Mouse (Mus musculus): ENCODE data around the gene Lsg1. TPM values are rescaled to one million over a fixed set of nuclear protein-coding genes. Genes with fewer than 3 reads are reported as not detected.
A peak's percentile ranks its signal among the peaks of the same experiment; 100 is the strongest.

The Lsg1 gene
- total and polyA plus RNA-seq, 3 experiments: 58.8 to 84.4 TPM; not detected in 1

GRCm38 (mm10) chr16:30522253-30522940, 65.0 kb downstream of the Lsg1 start (continued):
- no peak for TF ChIP-seq ZNF384 (IDR thresholded peaks at IDR 0.05; ENCODE audit: low read depth, low read length)
- no peak for TF ChIP-seq USF1 (IDR thresholded peaks at IDR 0.05; ENCODE audit: low read depth, low read length)

DNA sequence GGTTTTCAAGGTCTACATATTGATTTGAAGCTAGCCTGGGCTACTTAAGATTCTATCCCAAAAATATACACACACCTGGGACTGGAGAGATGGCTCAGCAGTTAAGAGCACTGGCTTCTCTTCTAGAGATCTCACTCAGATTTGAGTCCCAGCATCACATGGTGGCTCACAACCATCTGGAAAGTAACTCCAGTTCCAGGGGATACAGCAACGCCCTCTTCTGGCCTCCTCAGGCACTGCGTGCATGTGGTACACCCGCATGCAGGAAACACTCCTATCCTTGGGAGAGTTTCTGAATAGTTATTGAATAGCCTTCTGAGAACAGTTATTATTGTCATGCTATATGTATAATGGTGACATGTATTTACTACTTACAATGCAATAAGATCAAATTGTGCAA, 66.2 kb downstream of the Lsg1 start:
- Histone ChIP-seq H3K79me2 (ENCODE audit: control insufficient read depth, insufficient read depth, low read length, poor library complexity) (no peaks in the 10 kb centered on the region), H3K9ac (ENCODE audit: control insufficient read depth, low read depth, low read length, poor library complexity, severe bottlenecking) (no peak overlapping the region), H3K4me3 (ENCODE audit: control insufficient read depth in 1 of 2, insufficient read depth in 1 of 2, low read depth in 2 of 2, low read length in 2 of 2) (no peak overlapping the region), H3K4me1 (ENCODE audit: control insufficient read depth in 1 of 2, insufficient read depth in 2 of 2, low read length in 2 of 2) (peaks cover 0 to 3% of the 10 kb centered on the region in 2 experiments; a peak in 2 of 4 replicates), H3K9me3 (replicated peaks; ENCODE audit: insufficient read depth, low read length) (no peaks in the 10 kb centered on the region), H3K27me3 (ENCODE audit: control insufficient read depth in 1 of 2, insufficient read depth in 2 of 2, low read length in 2 of 2) (no peaks in the 10 kb centered on the region), H3K36me3 (ENCODE audit: control insufficient read depth in 1 of 2, insufficient read depth in 2 of 2, low read length in 2 of 2) (no peaks in the 10 kb centered on the region; a peak in 1 of 4 replicates), H3K27ac (ENCODE audit: control insufficient read depth, low read depth, low read length) (no peak overlapping the region)
- DNase-seq (ENCODE audit: low read depth, low spot score): peak; percentile 65
- TF ChIP-seq POLR2A (IDR thresholded peaks at IDR 0.05; ENCODE audit: control insufficient read depth in 1 of 2, insufficient read depth in 1 of 2, low read depth in 1 of 2, low read length in 2 of 2, poor library complexity in 1 of 2) (no peak), MYC (IDR thresholded peaks at IDR 0.05; ENCODE audit: low read depth, low read length) (no peak), USF1 (IDR thresholded peaks at IDR 0.05; ENCODE audit: low read depth, low read length) (0 out of 2 replicates have a peak, but pooled peaks have one; percentile 22), MAX (IDR thresholded peaks at IDR 0.05; ENCODE audit: low read length) (no peak), SMC3 (IDR thresholded peaks at IDR 0.05; ENCODE audit: low read depth, low read length) (peak; percentile 46), UBTF (IDR thresholded peaks at IDR 0.05; ENCODE audit: borderline replicate concordance, insufficient read depth, low read depth, low read length) (no peak), RAD21 (IDR thresholded peaks at IDR 0.05; ENCODE audit: low read depth, low read length) (peak; percentile 35), CTCF (IDR thresholded peaks at IDR 0.05 in 2 of 3, conservative IDR thresholded peaks at IDR 0.05 in 1 of 3; ENCODE audit: control insufficient read depth in 1 of 3, insufficient read depth in 1 of 3, low read depth in 2 of 3, low read length in 3 of 3, poor library complexity in 1 of 3, severe bottlenecking in 1 of 3) (peak; percentile 59 to 65 (median 62)), USF2 (IDR thresholded peaks at IDR 0.05; ENCODE audit: borderline replicate concordance in 1 of 2, insufficient read depth in 1 of 2, low read depth in 1 of 2, low read length in 2 of 2) (no peak), ZC3H11A (IDR thresholded peaks at IDR 0.05; ENCODE audit: low read depth, low read length) (peak; percentile 37), RCOR1 (IDR thresholded peaks at IDR 0.05; ENCODE audit: low read depth, low read length) (no peak), GATA1 (IDR thresholded peaks at IDR 0.05; ENCODE audit: low read depth, low read length) (no peak), KAT2A (conservative IDR thresholded peaks at IDR 0.05; ENCODE audit: low read depth, low read length) (no peak), CHD1 (IDR thresholded peaks at IDR 0.05; ENCODE audit: low read depth, low read length) (no peak)

GRCm38 (mm10) chr16:30520361-30520823, 67.0 kb downstream of the Lsg1 start:
- Histone ChIP-seq H3K27me3 (ENCODE audit: control insufficient read depth in 1 of 2, insufficient read depth in 2 of 2, low read length in 2 of 2) (no peaks in the 10 kb centered on the region), H3K4me3 (ENCODE audit: control insufficient read depth in 1 of 2, insufficient read depth in 1 of 2, low read depth in 2 of 2, low read length in 2 of 2) (peak overlapping the region; percentile 68 to 82), H3K9me3 (replicated peaks; ENCODE audit: insufficient read depth, low read length) (no peaks in the 10 kb centered on the region), H3K36me3 (ENCODE audit: control insufficient read depth in 1 of 2, insufficient read depth in 2 of 2, low read length in 2 of 2) (no peaks in the 10 kb centered on the region; a peak in 1 of 4 replicates), H3K4me1 (ENCODE audit: control insufficient read depth in 1 of 2, insufficient read depth in 2 of 2, low read length in 2 of 2) (peaks cover 0 to 3% of the 10 kb centered on the region in 2 experiments; a peak in 2 of 4 replicates), H3K27ac (ENCODE audit: control insufficient read depth, low read depth, low read length) (no peak overlapping the region), H3K9ac (ENCODE audit: control insufficient read depth, low read depth, low read length, poor library complexity, severe bottlenecking) (peak overlapping the region; percentile 69), H3K79me2 (ENCODE audit: control insufficient read depth, insufficient read depth, low read length, poor library complexity) (no peaks in the 10 kb centered on the region)
- DNase-seq (ENCODE audit: low read depth, low spot score): peak; percentile 90
- TF ChIP-seq CTCF (IDR thresholded peaks at IDR 0.05 in 2 of 3, conservative IDR thresholded peaks at IDR 0.05 in 1 of 3; ENCODE audit: control insufficient read depth in 1 of 3, insufficient read depth in 1 of 3, low read depth in 2 of 3, low read length in 3 of 3, poor library complexity in 1 of 3, severe bottlenecking in 1 of 3) (peak; percentile 81 to 93 (median 84)), MXI1 (IDR thresholded peaks at IDR 0.05; ENCODE audit: low read depth, low read length) (no peak), GATA1 (IDR thresholded peaks at IDR 0.05; ENCODE audit: low read depth, low read length) (peak; percentile 69), GABPA (IDR thresholded peaks at IDR 0.05; ENCODE audit: low read depth, low read length) (no peak), POLR2AphosphoS5 (IDR thresholded peaks at IDR 0.05; ENCODE audit: borderline replicate concordance, low read depth, low read length) (no peak), CHD1 (IDR thresholded peaks at IDR 0.05; ENCODE audit: low read depth, low read length) (no peak; the same call in 1 of the 2 replicates), ZKSCAN1 (IDR thresholded peaks at IDR 0.05; ENCODE audit: low read depth, low read length) (no peak), TAL1 (IDR thresholded peaks at IDR 0.05; ENCODE audit: low read length) (no peak), HCFC1 (IDR thresholded peaks at IDR 0.05; ENCODE audit: low read depth, low read length) (0 out of 2 replicates have a peak, but pooled peaks have one; percentile 34), USF2 (IDR thresholded peaks at IDR 0.05; ENCODE audit: borderline replicate concordance in 1 of 2, insufficient read depth in 1 of 2, low read depth in 1 of 2, low read length in 2 of 2) (no peak), EP300 (IDR thresholded peaks at IDR 0.05; ENCODE audit: low read depth in 1 of 2, low read length in 2 of 2) (no peak), ZMIZ1 (IDR thresholded peaks at IDR 0.05; ENCODE audit: low read depth, low read length) (no peak), POLR2A (IDR thresholded peaks at IDR 0.05; ENCODE audit: control insufficient read depth in 1 of 2, insufficient read depth in 1 of 2, low read depth in 1 of 2, low read length in 2 of 2, poor library complexity in 1 of 2) (no peak), MYC (IDR thresholded peaks at IDR 0.05; ENCODE audit: low read depth, low read length) (no peak), CHD2 (IDR thresholded peaks at IDR 0.05; ENCODE audit: low read length) (no peak), JUND (IDR thresholded peaks at IDR 0.05; ENCODE audit: low read depth, low read length) (no peak), E2F4 (IDR thresholded peaks at IDR 0.05; ENCODE audit: borderline replicate concordance, low read depth, low read length) (no peak), MAX (IDR thresholded peaks at IDR 0.05; ENCODE audit: low read length) (no peak)
